Mouse (Mus musculus): ENCODE data around the gene Atf1. TPM values are rescaled to one million over a fixed set of nuclear protein-coding genes. Genes with fewer than 3 reads are reported as not detected.

Gene Atf1
- polyA plus RNA-seq, 1 experiment from 2014 or later: 42.2 TPM

DNA sequence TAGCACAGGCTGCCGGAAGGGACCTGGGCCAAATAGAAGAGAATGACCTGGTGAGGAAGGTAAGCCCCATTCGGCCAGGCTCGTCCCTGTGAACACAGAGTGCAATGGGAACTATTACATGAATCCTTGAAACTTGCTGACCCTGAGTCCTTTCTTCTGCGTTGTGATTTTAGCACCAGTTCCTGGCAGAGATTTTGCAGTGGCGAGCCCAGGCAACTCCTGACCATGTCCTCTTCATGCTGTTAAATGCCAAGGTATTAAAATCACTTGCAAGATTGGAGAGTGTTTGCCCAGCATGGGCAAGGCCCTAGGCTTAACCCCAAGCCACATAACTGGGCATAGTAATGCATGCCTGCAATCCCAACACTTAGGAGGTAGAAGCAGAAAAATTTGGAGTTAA lies 37.5 kb upstream of the Atf1 start:
- H3K9me3 ChIP-seq: no peaks in the 10 kb centered on the region
- no peak overlapping the region for H3K27ac ChIP-seq (replicated peaks)
- WGBS: 91% methylated on average over 5 of the region's 5 CpGs
- no peaks in the 10 kb centered on the region for H3K27me3 ChIP-seq (replicated peaks; ENCODE audit: low read depth, poor library complexity, severe bottlenecking)
- DNase-seq (ENCODE audit: low spot score): no peak
- H3K4me3 ChIP-seq: no peak overlapping the region
- H3K4me1 ChIP-seq: no peaks in the 10 kb centered on the region
- peaks cover 100% of the 10 kb centered on the region for H3K36me3 ChIP-seq (replicated peaks)

DNA sequence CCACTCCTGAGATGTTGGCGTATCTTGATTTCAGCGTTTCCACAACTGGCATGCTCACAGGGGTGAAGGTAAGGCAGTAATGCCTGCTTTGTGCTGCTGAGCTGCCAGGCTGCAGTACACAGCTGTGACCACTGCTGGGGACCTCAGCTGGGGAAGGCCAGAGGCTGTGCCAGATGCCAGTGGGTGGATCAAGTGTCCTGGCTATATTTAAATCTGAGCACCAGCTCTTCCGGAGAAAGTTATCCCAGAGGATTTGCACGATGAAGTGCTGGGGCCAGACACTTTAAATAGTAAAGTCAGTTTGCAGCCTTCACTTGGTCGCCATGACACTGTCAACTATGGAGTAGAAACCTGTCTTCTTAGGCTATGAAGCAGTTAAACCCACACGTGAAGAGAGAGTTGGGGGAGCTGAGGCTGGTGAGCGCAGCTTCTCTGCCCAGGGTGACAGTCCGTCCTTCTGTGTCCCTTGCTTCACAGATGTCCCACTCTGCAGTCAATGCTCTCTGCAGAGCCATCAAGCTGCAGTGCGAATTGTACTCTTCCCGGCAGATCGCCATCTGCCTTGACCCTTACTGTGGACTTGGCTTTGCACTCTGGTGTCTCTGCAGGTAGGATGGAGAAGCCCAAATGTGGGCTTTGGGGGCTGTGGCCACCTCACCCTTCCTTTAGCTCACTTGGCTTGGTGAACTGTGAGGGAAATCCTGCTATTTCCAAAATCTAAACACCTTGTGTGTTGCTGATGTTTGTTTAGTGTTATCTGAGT lies 28.5 kb upstream of the Atf1 start:
- Histone ChIP-seq H3K27ac (replicated peaks) (no peak overlapping the region), H3K4me3 (no peak overlapping the region), H3K4me1 (no peaks in the 10 kb centered on the region), H3K9me3 (no peaks in the 10 kb centered on the region), H3K36me3 (replicated peaks) (peaks cover 96% of the 10 kb centered on the region), H3K27me3 (replicated peaks; ENCODE audit: low read depth, poor library complexity, severe bottlenecking) (no peaks in the 10 kb centered on the region)
- 90% methylated on average over 11 of the region's 11 CpGs for WGBS
- DNase-seq (ENCODE audit: low spot score): no peak

GRCm38 (mm10) chr15:100199790-100200189 lies 27.8 kb upstream of the Atf1 start:
- Histone ChIP-seq H3K4me3 (no peak overlapping the region), H3K27me3 (replicated peaks; ENCODE audit: low read depth, poor library complexity, severe bottlenecking) (no peaks in the 10 kb centered on the region), H3K27ac (replicated peaks) (no peak overlapping the region), H3K9me3 (no peaks in the 10 kb centered on the region), H3K4me1 (no peaks in the 10 kb centered on the region), H3K36me3 (replicated peaks) (peaks cover 96% of the 10 kb centered on the region)
- DNase-seq (ENCODE audit: low spot score): no peak
- WGBS: 75% methylated on average over 3 of the region's 3 CpGs

DNA sequence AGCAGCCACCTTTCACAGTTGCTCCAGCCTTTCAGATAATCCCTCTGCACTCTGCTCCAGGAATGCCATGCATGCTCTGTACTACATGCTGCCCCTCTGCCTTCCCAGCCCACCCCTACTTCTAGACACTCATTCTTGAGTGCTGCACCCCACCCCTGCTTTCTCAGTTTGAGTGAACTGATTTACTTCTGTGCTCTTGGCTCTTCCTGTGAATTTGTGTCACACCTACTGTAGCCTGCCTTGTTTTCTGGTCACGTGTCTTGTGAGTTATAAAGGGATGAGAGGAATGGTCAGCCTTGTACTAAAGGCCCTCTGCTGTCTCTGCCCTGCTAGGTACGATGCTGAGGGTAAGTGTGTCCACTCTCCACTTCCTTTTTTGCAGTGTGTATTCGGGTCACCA lies 25.8 kb upstream of the Atf1 start:
- Histone ChIP-seq H3K4me1 (no peaks in the 10 kb centered on the region), H3K4me3 (no peak overlapping the region), H3K27ac (replicated peaks) (no peak overlapping the region), H3K9me3 (no peaks in the 10 kb centered on the region), H3K27me3 (replicated peaks; ENCODE audit: low read depth, poor library complexity, severe bottlenecking) (no peaks in the 10 kb centered on the region), H3K36me3 (replicated peaks) (peaks cover 97% of the 10 kb centered on the region)
- WGBS: 87% methylated on average over 3 of the region's 3 CpGs
- DNase-seq (ENCODE audit: low spot score): no peak

- H3K27me3 ChIP-seq (replicated peaks; ENCODE audit: low read depth, poor library complexity, severe bottlenecking): no peaks in the 10 kb centered on the region
- H3K27ac ChIP-seq (replicated peaks): no peak overlapping the region
- H3K9me3 ChIP-seq: no peaks in the 10 kb centered on the region
- H3K36me3 ChIP-seq (replicated peaks): peaks cover 97% of the 10 kb centered on the region
- no peaks in the 10 kb centered on the region for H3K4me1 ChIP-seq
- WGBS: 93% methylated on average over 4 of the region's 4 CpGs
- no peak overlapping the region for H3K4me3 ChIP-seq
- DNase-seq (ENCODE audit: low spot score): no peak
Observed at GRCm38 (mm10) chr15:100202431-100203015, 25.1 kb upstream of the Atf1 start.

DNA sequence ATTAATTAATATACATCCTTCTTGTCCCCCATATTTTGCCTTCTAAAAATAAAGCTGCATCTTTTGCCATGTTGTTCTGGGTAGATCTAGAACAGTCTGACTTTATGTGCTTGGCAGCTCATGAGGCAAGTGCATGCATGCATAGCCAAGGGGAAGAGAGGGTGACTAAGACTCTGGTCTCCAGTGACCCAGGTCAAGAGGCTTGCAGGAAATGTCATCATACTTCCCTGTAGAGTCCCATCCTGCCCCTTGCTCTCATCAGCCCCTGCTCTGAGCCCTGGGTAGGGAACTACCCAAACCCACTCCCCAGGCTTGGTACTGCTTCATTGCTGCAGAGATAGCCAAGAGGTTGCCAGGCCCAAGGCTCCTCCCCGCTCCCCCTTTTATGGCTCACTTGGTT lies 23.0 kb upstream of the Atf1 start:
- no peak for DNase-seq (ENCODE audit: low spot score)
- peaks cover 95% of the 10 kb centered on the region for H3K36me3 ChIP-seq (replicated peaks)
- no peak overlapping the region for H3K27ac ChIP-seq (replicated peaks)
- H3K4me1 ChIP-seq: no peaks in the 10 kb centered on the region
- H3K27me3 ChIP-seq (replicated peaks; ENCODE audit: low read depth, poor library complexity, severe bottlenecking): no peaks in the 10 kb centered on the region
- no peaks in the 10 kb centered on the region for H3K9me3 ChIP-seq
- WGBS: 95% methylated on average over 1 of the region's 1 CpGs
- H3K4me3 ChIP-seq: no peak overlapping the region

DNA sequence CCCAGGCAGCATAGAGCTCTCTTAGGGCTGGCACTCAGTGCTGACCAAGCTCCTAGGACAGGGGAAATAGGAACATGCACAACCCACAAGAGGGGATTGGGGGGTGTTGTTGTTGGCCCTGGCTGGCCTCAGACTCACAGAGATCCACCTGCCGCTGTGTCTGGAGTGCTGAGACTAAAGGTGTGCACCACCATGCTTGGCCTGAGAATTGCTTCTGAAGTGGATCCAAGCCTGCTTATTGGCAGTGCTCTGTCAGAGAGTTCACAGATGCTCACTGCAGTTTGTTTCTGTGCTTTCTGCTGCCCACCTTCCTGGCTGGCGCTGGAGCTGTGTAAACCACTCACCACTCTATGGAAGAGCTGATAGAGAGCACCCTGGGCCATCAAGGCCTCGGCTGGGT lies 17.6 kb upstream of the Atf1 start:
- Histone ChIP-seq H3K4me3 (no peak overlapping the region), H3K4me1 (no peaks in the 10 kb centered on the region), H3K27me3 (replicated peaks; ENCODE audit: low read depth, poor library complexity, severe bottlenecking) (no peaks in the 10 kb centered on the region), H3K9me3 (no peaks in the 10 kb centered on the region), H3K36me3 (replicated peaks) (peaks cover 98% of the 10 kb centered on the region), H3K27ac (replicated peaks) (no peak overlapping the region)
- DNase-seq (ENCODE audit: low spot score): no peak
- WGBS: 92% methylated on average over 3 of the region's 3 CpGs

- H3K4me3 ChIP-seq: no peak overlapping the region
- no peak for DNase-seq (ENCODE audit: low spot score)
- peaks cover 96% of the 10 kb centered on the region for H3K36me3 ChIP-seq (replicated peaks)
- no peaks in the 10 kb centered on the region for H3K27me3 ChIP-seq (replicated peaks; ENCODE audit: low read depth, poor library complexity, severe bottlenecking)
- WGBS: 92% methylated on average over 2 of the region's 2 CpGs
- no peaks in the 10 kb centered on the region for H3K4me1 ChIP-seq
- no peaks in the 10 kb centered on the region for H3K9me3 ChIP-seq
- no peak overlapping the region for H3K27ac ChIP-seq (replicated peaks)
Observed at GRCm38 (mm10) chr15:100213339-100213738, 14.3 kb upstream of the Atf1 start.

DNA sequence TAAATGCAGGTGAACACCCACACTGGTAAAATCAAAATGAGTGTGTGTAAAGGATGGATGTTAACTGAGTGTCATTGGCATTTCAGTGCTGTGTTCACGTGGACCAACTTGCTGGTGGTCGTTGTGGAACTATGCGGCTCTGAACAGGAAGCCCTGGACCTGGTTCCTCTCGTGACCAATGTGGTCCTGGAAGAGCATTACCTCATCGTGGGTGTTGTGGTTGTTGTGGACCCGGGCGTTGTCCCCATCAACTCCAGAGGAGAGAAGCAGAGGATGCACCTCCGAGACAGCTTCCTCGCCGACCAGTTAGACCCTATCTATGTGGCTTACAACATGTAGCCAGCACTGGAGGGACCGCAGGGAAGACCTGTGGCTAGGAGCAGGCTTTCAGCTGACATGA lies 12.5 kb upstream of the Atf1 start:
- Histone ChIP-seq H3K4me1 (peaks cover 2% of the 10 kb centered on the region; the same call in 1 of the 2 replicates), H3K27ac (replicated peaks) (no peak overlapping the region), H3K36me3 (replicated peaks) (peaks cover 85% of the 10 kb centered on the region), H3K27me3 (replicated peaks; ENCODE audit: low read depth, poor library complexity, severe bottlenecking) (no peaks in the 10 kb centered on the region), H3K9me3 (no peaks in the 10 kb centered on the region), H3K4me3 (no peak overlapping the region)
- 95% methylated on average over 11 of the region's 11 CpGs for WGBS
- DNase-seq (ENCODE audit: low spot score): no peak

- H3K4me3 ChIP-seq: no peak overlapping the region
- no peaks in the 10 kb centered on the region for H3K27me3 ChIP-seq (replicated peaks; ENCODE audit: low read depth, poor library complexity, severe bottlenecking)
- no peaks in the 10 kb centered on the region for H3K9me3 ChIP-seq
- H3K4me1 ChIP-seq: peaks cover 3% of the 10 kb centered on the region; the same call in 1 of the 2 replicates
- 94% methylated on average over 9 of the region's 9 CpGs for WGBS
- no peak overlapping the region for H3K27ac ChIP-seq (replicated peaks)
- DNase-seq (ENCODE audit: low spot score): no peak
- peaks cover 74% of the 10 kb centered on the region for H3K36me3 ChIP-seq (replicated peaks)
Observed at GRCm38 (mm10) chr15:100216173-100216572, 11.4 kb upstream of the Atf1 start.

DNA sequence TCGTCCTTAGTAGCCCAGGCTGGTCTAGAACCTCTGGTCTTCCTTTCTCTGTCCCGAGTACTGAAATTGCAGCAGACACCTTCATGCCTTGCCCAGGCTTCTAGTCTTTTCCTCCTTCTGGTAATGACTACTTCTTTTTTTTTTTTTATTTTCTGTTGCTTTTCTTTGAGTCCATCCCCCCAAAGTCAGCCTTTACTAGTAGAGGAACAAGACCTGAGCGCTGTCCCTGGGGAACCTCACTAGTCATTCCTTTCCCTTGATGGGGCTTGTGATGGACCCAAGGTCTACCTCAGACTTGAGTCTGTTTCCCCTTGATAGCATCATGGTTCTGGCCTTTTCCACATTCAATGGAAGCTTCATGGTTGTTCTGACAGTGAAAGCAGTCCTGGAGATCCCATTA lies 9.6 kb upstream of the Atf1 start:
- WGBS: 92% methylated on average over 3 of the region's 3 CpGs
- Histone ChIP-seq H3K27ac (replicated peaks) (no peak overlapping the region), H3K4me3 (no peak overlapping the region), H3K4me1 (peaks cover 3% of the 10 kb centered on the region; the same call in 1 of the 2 replicates), H3K27me3 (replicated peaks; ENCODE audit: low read depth, poor library complexity, severe bottlenecking) (no peaks in the 10 kb centered on the region), H3K36me3 (replicated peaks) (peaks cover 64% of the 10 kb centered on the region), H3K9me3 (peaks cover 12% of the 10 kb centered on the region; the same call in 1 of the 2 replicates)
- no peak for DNase-seq (ENCODE audit: low spot score)

- WGBS: 81% methylated on average over 1 of the region's 1 CpGs
Observed at GRCm38 (mm10) chr15:100219396-100219795, 8.2 kb upstream of the Atf1 start.

DNA sequence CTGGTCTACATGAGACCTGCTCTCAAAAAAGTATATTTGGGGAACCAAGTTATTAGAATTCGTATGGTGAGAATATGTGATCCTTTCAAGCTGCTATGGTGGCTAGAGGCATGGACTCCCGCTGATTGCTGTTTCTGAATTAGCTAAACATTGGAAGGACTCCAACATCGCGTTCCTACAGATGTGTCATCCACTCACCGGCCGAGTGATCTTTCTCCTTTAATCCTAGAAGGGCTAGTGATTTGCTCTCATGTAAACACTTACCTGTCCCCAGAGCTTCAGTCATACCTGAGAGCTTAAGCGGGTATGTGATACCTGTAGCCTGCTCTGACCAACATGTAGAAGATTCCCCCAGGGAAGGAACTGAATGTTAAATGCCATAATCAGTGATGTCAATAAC lies 6.7 kb upstream of the Atf1 start:
- Histone ChIP-seq H3K36me3 (replicated peaks) (peaks cover 60% of the 10 kb centered on the region), H3K4me3 (no peak overlapping the region), H3K27me3 (replicated peaks; ENCODE audit: low read depth, poor library complexity, severe bottlenecking) (no peaks in the 10 kb centered on the region), H3K4me1 (peaks cover 3% of the 10 kb centered on the region; the same call in 1 of the 2 replicates), H3K9me3 (peaks cover 16% of the 10 kb centered on the region; the same call in 1 of the 2 replicates), H3K27ac (replicated peaks) (no peak overlapping the region)
- 91% methylated on average over 7 of the region's 7 CpGs for WGBS
- DNase-seq (ENCODE audit: low spot score): no peak

More at GRCm38 (mm10) chr15:100219396-100219795, 8.2 kb upstream of the Atf1 start:
- H3K36me3 ChIP-seq (replicated peaks): peaks cover 64% of the 10 kb centered on the region
- no peaks in the 10 kb centered on the region for H3K27me3 ChIP-seq (replicated peaks; ENCODE audit: low read depth, poor library complexity, severe bottlenecking)
- no peak overlapping the region for H3K27ac ChIP-seq (replicated peaks)
- H3K4me1 ChIP-seq: peaks cover 3% of the 10 kb centered on the region; the same call in 1 of the 2 replicates
- peaks cover 16% of the 10 kb centered on the region; the same call in 1 of the 2 replicates for H3K9me3 ChIP-seq
- H3K4me3 ChIP-seq: no peak overlapping the region
- peak; percentile 16 for DNase-seq (ENCODE audit: low spot score)

Measured in embryonic facial prominence, embryonic 10.5 days (tissue).